Mouse (Mus musculus) heart, embryonic 16.5 days (tissue): ENCODE measurements around the gene Cfc1. TPM values are rescaled to one million over a fixed set of nuclear protein-coding genes. Genes with fewer than 3 reads are reported as not detected.
A peak's percentile ranks its signal among the peaks of the same experiment; 100 is the strongest.

Experiments used
- ATAC-seq: fragments of 200-750 bp; cut with Nextera tagmentation; replicated peaks from 2 replicates; pipeline ENCODE4 v1.8.0; 2017; ENCODE audit warnings: moderate number of reproducible peaks; ENCODE audit not compliant: insufficient read depth, low FRiP score; ENCODE audit errors: extremely low read depth
- H3K27ac ChIP-seq: fragments of 300-500 bp; sonication (generic); 2 replicates; pipeline ENCODE4 v1.5.1; 2014; ENCODE audit warnings: mild to moderate bottlenecking, low read length, control low read depth, moderate library complexity
- H3K27me3 ChIP-seq: fragments of 300-500 bp; sonication (generic); 2 replicates; pipeline ENCODE4 v1.6.1; 2014; ENCODE audit warnings: low read length, mixed read lengths; ENCODE audit not compliant: control insufficient read depth, insufficient read depth
- H3K36me3 ChIP-seq: fragments of 300-500 bp; sonication (generic); 2 replicates; pipeline ENCODE4 v1.6.1; 2014; ENCODE audit not compliant: control insufficient read depth, insufficient read depth
- H3K4me1 ChIP-seq: fragments of 300-500 bp; sonication (generic); 2 replicates; pipeline ENCODE4 v1.6.1; 2014; ENCODE audit warnings: low read length, mixed read lengths; ENCODE audit not compliant: control insufficient read depth, insufficient read depth
- H3K4me2 ChIP-seq: fragments of 300-500 bp; sonication (generic); 2 replicates; pipeline ENCODE4 v1.6.1; 2014; ENCODE audit warnings: low read depth, mild to moderate bottlenecking, control low read depth, low read length
- H3K4me3 ChIP-seq: fragments of 300-500 bp; sonication (generic); 2 replicates; pipeline ENCODE4 v1.5.1; 2014; ENCODE audit warnings: mild to moderate bottlenecking, control low read depth, low read length
- H3K9ac ChIP-seq: fragments of 300-500 bp; sonication (generic); 2 replicates; pipeline ENCODE4 v1.6.1; 2014; ENCODE audit warnings: low read length, control low read depth
- H3K9me3 ChIP-seq: fragments of 300-500 bp; sonication (generic); replicated peaks from 2 replicates; pipeline ENCODE4 v1.6.1; 2016; ENCODE audit warnings: low read length; ENCODE audit not compliant: control insufficient read depth
- WGBS: fragments of 180-500 bp; shearing (Covaris S2); extraction: QIAGEN DNeasy Blood & Tissue Kit; methylation state at CpG from one replicate; pipeline ENCODE4 v1.1.7; 2014; 5-methylcytosine and 5-hydroxymethylcytosine counted together
- polyA plus RNA-seq: library from polyadenylated mRNA; unstranded; fragments of >200 nt; fragmentation: Nextera tagmentation; extraction: Ambion mirVana; gene quantifications from 2 replicates; pipeline ENCODE4 v1.2.1, GENCODE M21; 2015

Cfc1 gene
- polyA plus RNA-seq, 1 experiment from 2014 or later: not detected

- 88% methylated on average over 2 of the region's 2 CpGs for whole genome bisulfite sequencing
- H3K4me2 ChIP-seq: no peak overlapping the region
- ATAC-seq: no peak
These were observed 34.4 kb downstream of the Cfc1 start for GRCm38 (mm10) chr1:34569876-34570275.

GRCm38 (mm10) chr1:34571431-34571830 is 36.0 kb downstream of the Cfc1 start:
- Histone ChIP-seq H3K4me2 (no peak overlapping the region), H3K27me3 (no peaks in the 10 kb centered on the region), H3K4me3 (no peak overlapping the region), H3K9ac (no peak overlapping the region), H3K27ac (no peak overlapping the region), H3K36me3 (no peaks in the 10 kb centered on the region), H3K9me3 (no peaks in the 10 kb centered on the region), H3K4me1 (no peaks in the 10 kb centered on the region)
- no peak for ATAC-seq
- 71% methylated on average over 6 of the region's 6 CpGs for WGBS

More at GRCm38 (mm10) chr1:34569876-34570275, 34.4 kb downstream of the Cfc1 start:
- Histone ChIP-seq H3K4me3 (no peak overlapping the region), H3K4me1 (no peaks in the 10 kb centered on the region), H3K9me3 (no peaks in the 10 kb centered on the region), H3K36me3 (no peaks in the 10 kb centered on the region), H3K27me3 (no peaks in the 10 kb centered on the region), H3K9ac (no peak overlapping the region), H3K27ac (no peak overlapping the region)

GRCm38 (mm10) chr1:34573221-34573620 is 37.8 kb downstream of the Cfc1 start:
- Histone ChIP-seq H3K9me3 (no peaks in the 10 kb centered on the region), H3K4me2 (no peak overlapping the region), H3K27me3 (peaks cover 2% of the 10 kb centered on the region; the same call in 1 of the 2 replicates), H3K4me1 (no peaks in the 10 kb centered on the region), H3K36me3 (no peaks in the 10 kb centered on the region), H3K27ac (no peak overlapping the region), H3K9ac (no peak overlapping the region), H3K4me3 (no peak overlapping the region)
- ATAC-seq: no peak
- WGBS: 76% methylated on average over 6 of the region's 6 CpGs

- peak within 1 kb of the TSS; percentile 70 for H3K4me2 ChIP-seq
- no peaks in the 10 kb centered on the region for H3K36me3 ChIP-seq
- no peaks in the 10 kb centered on the region for H3K9me3 ChIP-seq
- WGBS: under 1% methylated on average over 52 of the region's 53 CpGs
- H3K27ac ChIP-seq: no peak within 1 kb of the TSS
- peaks cover 22% of the 10 kb centered on the region for H3K27me3 ChIP-seq
- ATAC-seq: peak; percentile 73
- H3K9ac ChIP-seq: no peak within 1 kb of the TSS; the same call in 1 of the 2 replicates
- H3K4me1 ChIP-seq: peaks cover 7% of the 10 kb centered on the region
- H3K4me3 ChIP-seq: peak within 1 kb of the TSS; percentile 48
These were observed 43.7 kb downstream of the Cfc1 start, which contains the start of gene Amer3 for GRCm38 (mm10) chr1:34578851-34579781. Amer3 (plus strand) TSS chr1:34579657.

GRCm38 (mm10) chr1:34579782-34580356 is 44.4 kb downstream of the Cfc1 start:
- ATAC-seq: 0 out of 2 replicates have a peak, but pooled peaks have one; percentile 10
- H3K4me1 ChIP-seq: peaks cover 7% of the 10 kb centered on the region
- H3K9ac ChIP-seq: no peak overlapping the region
- peaks cover 22% of the 10 kb centered on the region for H3K27me3 ChIP-seq
- H3K27ac ChIP-seq: no peak overlapping the region
- peak overlapping the region; percentile 70 for H3K4me2 ChIP-seq
- H3K4me3 ChIP-seq: peak overlapping the region; percentile 48
- no peaks in the 10 kb centered on the region for H3K36me3 ChIP-seq
- no peaks in the 10 kb centered on the region for H3K9me3 ChIP-seq
- under 1% methylated on average over 18 of the region's 18 CpGs for WGBS

- H3K4me3 ChIP-seq: no peak overlapping the region
- no peak for ATAC-seq
- H3K9ac ChIP-seq: no peak overlapping the region
- WGBS: 77% methylated on average over 6 of the region's 6 CpGs
- no peak overlapping the region for H3K4me2 ChIP-seq
- H3K27me3 ChIP-seq: peaks cover 22% of the 10 kb centered on the region
- no peak overlapping the region for H3K27ac ChIP-seq
- no peaks in the 10 kb centered on the region for H3K9me3 ChIP-seq
- no peaks in the 10 kb centered on the region for H3K36me3 ChIP-seq
- peaks cover 7% of the 10 kb centered on the region for H3K4me1 ChIP-seq
These were observed 46.8 kb downstream of the Cfc1 start for GRCm38 (mm10) chr1:34582218-34582617.

- no peaks in the 10 kb centered on the region for H3K9me3 ChIP-seq
- peaks cover 14% of the 10 kb centered on the region for H3K27me3 ChIP-seq
- H3K4me1 ChIP-seq: peaks cover 7% of the 10 kb centered on the region
- ATAC-seq: no peak
- H3K27ac ChIP-seq: no peak overlapping the region
- H3K36me3 ChIP-seq: no peaks in the 10 kb centered on the region
- WGBS: 24% methylated on average over 4 of the region's 4 CpGs
- H3K4me2 ChIP-seq: no peak overlapping the region
- no peak overlapping the region for H3K4me3 ChIP-seq
- no peak overlapping the region for H3K9ac ChIP-seq
These were observed 48.4 kb downstream of the Cfc1 start for GRCm38 (mm10) chr1:34583821-34584263.

- Histone ChIP-seq H3K9me3 (no peaks in the 10 kb centered on the region), H3K4me1 (peaks cover under 1% of the 10 kb centered on the region; the same call in 1 of the 2 replicates), H3K4me3 (no peak overlapping the region), H3K36me3 (no peaks in the 10 kb centered on the region), H3K27me3 (peaks cover 11% of the 10 kb centered on the region), H3K9ac (no peak overlapping the region), H3K4me2 (no peak overlapping the region), H3K27ac (no peak overlapping the region)
- WGBS: 68% methylated on average over 4 of the region's 4 CpGs
- ATAC-seq: no peak
These were observed 49.3 kb downstream of the Cfc1 start for GRCm38 (mm10) chr1:34584736-34585135.
